In the genomic region with DNA sequence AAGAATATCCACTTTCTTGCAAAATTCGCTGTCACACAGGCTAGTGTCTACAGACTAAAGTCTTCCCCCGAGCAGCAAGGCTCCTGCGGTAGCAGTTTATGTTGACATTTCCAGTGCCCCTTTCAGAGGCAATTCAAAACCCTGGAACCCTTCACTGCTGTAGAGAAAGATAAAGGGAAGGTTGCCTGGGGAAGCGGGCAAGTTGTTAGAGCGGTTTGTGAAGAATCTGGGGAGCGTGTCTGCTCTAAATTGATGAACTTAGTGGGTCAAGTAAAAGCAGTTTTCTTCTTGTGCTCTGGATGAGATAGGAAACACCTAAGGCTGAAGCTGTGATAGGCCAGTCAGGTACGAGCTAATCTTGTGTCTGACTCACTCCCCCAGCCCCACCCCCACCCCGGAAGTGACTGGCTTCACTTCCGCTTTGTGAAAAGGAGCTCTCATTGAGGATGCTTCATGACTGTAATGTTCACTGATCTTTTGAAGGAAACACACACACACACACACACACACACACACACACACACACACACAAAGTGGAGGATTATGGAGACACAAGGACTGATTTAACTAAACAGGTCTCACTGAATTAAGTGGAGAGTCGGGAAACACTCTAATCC, we compare ENCODE assay signal across 8 mouse cellular contexts.
DNase-seq lines count a peak whose midpoint lies in the region; ATAC-seq and TF ChIP-seq lines count a peak whose summit lies in the region.

No protein-coding gene starts in this region.

- no peak for DNase-seq in heart, adult 9 months (ENCODE audit: low spot score in 2 of 2)
- peak; percentile 1 for DNase-seq in A20 (ENCODE audit: low read depth, low spot score)
- no peak for DNase-seq in embryonic facial prominence, embryonic 14.5 days (ENCODE audit: low spot score)
- peak; percentile 17 for DNase-seq in liver, postnatal 0 days
- no peak for DNase-seq in frontal cortex, postnatal 25 days (ENCODE audit: low spot score in 2 of 2)
- no peak for DNase-seq in adrenal gland, postnatal 36 days
- DNase-seq in spleen, postnatal 14 days (ENCODE audit: low spot score in 2 of 2): no peak

- 0 out of 2 replicates have a peak, but pooled peaks cover 3% of the 10 kb centered on the region for H3K9me3 ChIP-seq in heart, embryonic 13.5 days
- H3K9me3 ChIP-seq in embryonic facial prominence, embryonic 14.5 days (ENCODE audit: control insufficient read depth, low read length): no peaks in the 10 kb centered on the region
- H3K9me3 ChIP-seq in liver, postnatal 0 days (ENCODE audit: low read length): no peaks in the 10 kb centered on the region

- H3K4me3 ChIP-seq in heart, embryonic 13.5 days: peak overlapping the region; percentile 25; the same call in 1 of the 2 replicates
- H3K4me3 ChIP-seq in embryonic facial prominence, embryonic 14.5 days (ENCODE audit: low read depth, low read length): no peak overlapping the region
- H3K4me3 ChIP-seq in liver, postnatal 0 days (ENCODE audit: low read depth, low read length): no peak overlapping the region

- H3K4me2 ChIP-seq in heart, embryonic 13.5 days: peak overlapping the region; percentile 57
- H3K4me2 ChIP-seq in embryonic facial prominence, embryonic 14.5 days (ENCODE audit: low read depth, low read length): peak overlapping the region; percentile 17; the same call in 1 of the 2 replicates
- H3K4me2 ChIP-seq in liver, postnatal 0 days (ENCODE audit: low read depth, low read length): peak overlapping the region; percentile 28; the same call in 1 of the 2 replicates

- no peak for TF ChIP-seq CTCF in liver, postnatal 0 days (IDR thresholded peaks at IDR 0.05; ENCODE audit: low read depth)

- H3K27ac ChIP-seq in heart, embryonic 13.5 days (replicated peaks): no peak overlapping the region
- H3K27ac ChIP-seq in embryonic facial prominence, embryonic 14.5 days (replicated peaks; ENCODE audit: low read depth, low read length): 0 out of 2 replicates have a peak overlapping the region, but pooled peaks have one; percentile 25
- H3K27ac ChIP-seq in liver, postnatal 0 days (ENCODE audit: low read depth): no peak overlapping the region

- 22% methylated on average over 10 of the region's 10 CpGs for WGBS in heart, embryonic 13.5 days
- 29% methylated on average over 10 of the region's 10 CpGs for WGBS in embryonic facial prominence, embryonic 14.5 days
- 18% methylated on average over 10 of the region's 10 CpGs for WGBS in liver, postnatal 0 days (ENCODE audit: insufficient replicate concordance)

- H3K9ac ChIP-seq in heart, embryonic 13.5 days: no peak overlapping the region
- H3K9ac ChIP-seq in embryonic facial prominence, embryonic 14.5 days (ENCODE audit: low read depth, low read length): no peak overlapping the region; the same call in 1 of the 2 replicates
- H3K9ac ChIP-seq in liver, postnatal 0 days (replicated peaks): no peak overlapping the region

- TF ChIP-seq EP300 in liver, postnatal 0 days (IDR thresholded peaks at IDR 0.05; ENCODE audit: low read depth): no peak

- H3K36me3 ChIP-seq in heart, embryonic 13.5 days: no peaks in the 10 kb centered on the region
- no peaks in the 10 kb centered on the region for H3K36me3 ChIP-seq in embryonic facial prominence, embryonic 14.5 days (ENCODE audit: control insufficient read depth, insufficient read depth, low read length)
- H3K36me3 ChIP-seq in liver, postnatal 0 days (replicated peaks; ENCODE audit: insufficient read depth, low read length): no peaks in the 10 kb centered on the region

- ATAC-seq in heart, embryonic 13.5 days (ENCODE audit: extremely low read depth, insufficient number of reproducible peaks, low FRiP score, low TSS enrichment): no peak
- ATAC-seq in embryonic facial prominence, embryonic 14.5 days (ENCODE audit: low read depth): no peak; the same call in 1 of the 2 replicates
- ATAC-seq in liver, postnatal 0 days: no peak

- H3K4me1 ChIP-seq in heart, embryonic 13.5 days: peaks cover 8% of the 10 kb centered on the region
- peaks cover 5% of the 10 kb centered on the region; the same call in 1 of the 2 replicates for H3K4me1 ChIP-seq in embryonic facial prominence, embryonic 14.5 days (ENCODE audit: control insufficient read depth, insufficient read depth, low read length)
- no peaks in the 10 kb centered on the region for H3K4me1 ChIP-seq in liver, postnatal 0 days (ENCODE audit: insufficient read depth)

- no peaks in the 10 kb centered on the region for H3K27me3 ChIP-seq in heart, embryonic 13.5 days (replicated peaks)
- H3K27me3 ChIP-seq in embryonic facial prominence, embryonic 14.5 days (replicated peaks; ENCODE audit: control insufficient read depth, insufficient read depth, low read length): no peaks in the 10 kb centered on the region
- H3K27me3 ChIP-seq in liver, postnatal 0 days (ENCODE audit: insufficient read depth, low read length): no peaks in the 10 kb centered on the region

Comparison
In these comparisons a context has a peak if more than half of its experiments do, and no peak if none do; other contexts are left out.
1. DNase-seq: peak in A20 (single experiment) and liver, postnatal 0 days (single experiment); none in heart, adult 9 months (0 of 2), embryonic facial prominence, embryonic 14.5 days (single experiment), frontal cortex, postnatal 25 days (0 of 2), adrenal gland, postnatal 36 days (0 of 2) and spleen, postnatal 14 days (0 of 2).
2. Peak in every context shown above with its lines, with median percentiles within 50 percentile points of each other: H3K4me2 ChIP-seq.